Mouse (Mus musculus) urinary bladder, adult 18-20 months (tissue): Measurements from ENCODE around the gene Pdcd7.
A peak's percentile ranks its signal among the peaks of the same experiment; 100 is the strongest.

Source experiments
- DNase-seq, 2 experiments: peaks; one replicate each; pipeline ENCODE4 v3.0.0; 2022; ENCODE audit warnings: low spot score in 2 of 2, mixed read lengths in 2 of 2

The Pdcd7 gene

DNA sequence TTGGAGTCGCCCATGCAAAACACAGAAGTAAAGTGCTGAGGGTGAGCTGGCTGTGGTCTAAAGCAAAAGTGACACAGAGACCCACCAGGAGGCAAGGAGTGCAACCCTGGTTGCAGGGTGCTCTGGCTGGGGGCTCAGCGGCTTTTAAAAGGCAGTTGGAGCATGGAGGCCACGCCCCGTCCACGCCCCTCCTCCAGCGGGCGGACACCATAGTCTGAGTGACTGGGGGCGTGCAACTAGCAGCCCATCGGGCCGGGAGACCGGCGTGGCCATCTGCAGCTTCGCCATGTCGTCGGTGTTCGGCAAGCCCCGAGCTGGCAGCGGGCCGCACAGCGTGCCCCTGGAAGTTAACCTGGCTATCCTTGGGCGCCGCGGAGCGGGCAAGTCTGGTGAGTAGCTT lies 52.4 kb downstream of the Pdcd7 start, which contains the start of gene Rasl12:
TSS of gene Rasl12 (plus strand) at position 228 of the 400 bp plus-strand sequence.
- DNase-seq = peak in 1 of 2 experiments; percentile 46

DNA sequence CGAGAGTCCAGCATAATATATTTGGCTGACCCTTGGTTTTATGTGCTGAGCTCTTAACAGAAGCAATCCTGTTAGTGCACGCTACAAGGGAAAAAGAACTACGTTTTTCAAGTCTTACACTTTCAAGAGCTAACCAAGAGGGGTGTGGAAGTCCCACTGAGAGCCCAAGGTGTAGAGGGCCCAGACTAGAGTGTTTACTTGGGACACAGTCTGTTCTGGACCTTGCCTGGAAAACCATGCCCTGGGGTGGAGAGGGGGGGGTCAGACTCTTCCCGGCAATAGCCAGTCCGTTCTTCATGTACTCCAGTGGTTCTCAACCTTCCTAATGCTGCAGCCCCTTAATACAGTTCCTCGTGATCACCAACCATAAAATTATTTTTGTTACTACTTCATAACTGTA lies 54.0 kb downstream of the Pdcd7 start:
- no peak for DNase-seq

DNA sequence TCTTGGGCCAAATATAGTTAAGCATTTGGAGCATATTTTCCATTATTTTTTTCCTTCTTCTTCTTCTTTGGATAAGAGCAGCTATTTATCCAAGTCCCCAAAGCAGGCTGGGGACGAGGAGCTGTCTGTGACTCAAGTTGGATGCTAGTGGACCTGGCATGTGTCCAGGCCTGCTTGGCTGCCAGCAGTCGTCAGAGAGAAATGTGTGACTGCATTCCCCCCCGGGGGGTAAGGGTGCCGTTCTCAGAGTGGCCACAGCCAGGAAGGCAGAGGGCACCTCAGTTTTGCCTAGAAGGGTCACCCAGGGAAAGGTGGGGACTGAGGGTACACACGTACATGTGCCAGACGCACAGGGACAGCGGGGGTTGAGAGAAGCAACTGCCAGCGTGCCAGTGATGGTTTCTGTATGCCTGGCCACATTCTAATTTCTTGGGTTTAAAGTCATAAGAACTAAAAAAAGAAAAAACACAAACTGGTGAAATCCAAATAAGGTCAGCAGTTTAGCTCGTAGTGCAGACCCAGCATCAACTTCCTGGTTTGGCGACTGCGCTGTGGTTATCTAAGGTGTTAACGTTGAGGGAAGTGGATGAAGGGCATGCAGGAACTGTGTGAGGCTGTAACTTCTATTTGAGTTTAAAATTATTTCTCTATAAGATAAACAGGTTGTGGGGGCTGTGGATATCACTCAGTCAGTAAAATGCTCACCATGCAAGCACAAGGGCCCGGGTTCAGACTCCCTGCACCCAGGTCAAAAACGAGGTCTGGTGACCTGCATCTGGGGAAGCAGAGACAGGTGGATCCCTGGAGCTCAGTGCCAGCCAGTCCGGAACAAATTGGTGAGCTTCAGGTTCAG lies 58.7 kb downstream of the Pdcd7 start:
- no peak for DNase-seq

DNA sequence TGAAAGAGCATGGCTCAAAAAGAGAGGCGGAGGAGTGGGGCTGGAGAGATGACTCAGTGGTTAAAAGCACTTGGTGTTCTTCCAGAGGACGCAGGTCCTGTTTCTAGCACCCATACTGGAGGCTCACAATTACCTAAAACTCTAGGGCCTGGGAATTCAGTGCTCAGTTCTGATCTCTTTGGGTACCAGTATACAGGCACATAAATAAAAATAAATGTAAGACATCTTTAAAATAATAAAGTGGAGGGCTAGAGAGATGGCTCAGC lies 59.2 kb downstream of the Pdcd7 start:
- DNase-seq = no peak

DNA sequence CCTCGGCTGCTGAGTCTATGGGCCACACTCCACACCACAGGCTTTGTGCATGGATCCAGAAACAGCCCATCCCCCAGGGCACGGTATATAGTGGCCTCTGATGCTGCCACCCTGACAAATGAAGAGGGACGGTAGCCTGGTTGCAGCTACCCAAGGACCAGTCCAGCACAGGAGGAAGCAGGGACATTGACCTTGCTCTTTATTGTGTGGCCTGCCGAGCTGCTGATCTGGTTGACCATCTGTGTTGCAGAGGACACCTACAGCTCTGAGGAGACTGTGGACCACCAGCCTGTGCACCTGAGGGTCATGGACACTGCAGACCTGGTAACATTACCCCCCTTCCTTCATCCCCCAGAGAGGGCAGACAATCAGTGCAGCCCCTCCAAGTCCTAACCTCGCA lies 61.4 kb downstream of the Pdcd7 start:
- DNase-seq = no peak

DNA sequence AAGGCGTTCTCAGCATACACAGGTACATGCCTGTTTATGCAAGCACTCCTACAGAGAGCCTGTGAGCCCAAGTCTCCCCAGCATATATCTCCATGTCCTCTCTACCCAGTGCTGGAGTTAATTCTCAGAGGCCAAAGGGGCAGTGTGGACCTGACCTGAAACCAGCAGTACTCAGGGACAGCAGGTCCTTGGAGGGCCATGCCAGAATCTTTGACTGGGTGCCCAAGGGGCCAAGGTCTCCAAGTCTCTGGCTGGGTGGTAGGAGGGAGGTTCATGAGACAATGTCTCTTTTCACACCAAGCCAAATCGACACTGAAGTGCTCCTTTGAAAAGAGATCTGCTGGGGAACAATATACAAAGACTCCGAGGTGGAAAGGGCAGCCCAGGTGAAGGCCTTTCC lies 62.0 kb downstream of the Pdcd7 start:
- DNase-seq = no peak

DNA sequence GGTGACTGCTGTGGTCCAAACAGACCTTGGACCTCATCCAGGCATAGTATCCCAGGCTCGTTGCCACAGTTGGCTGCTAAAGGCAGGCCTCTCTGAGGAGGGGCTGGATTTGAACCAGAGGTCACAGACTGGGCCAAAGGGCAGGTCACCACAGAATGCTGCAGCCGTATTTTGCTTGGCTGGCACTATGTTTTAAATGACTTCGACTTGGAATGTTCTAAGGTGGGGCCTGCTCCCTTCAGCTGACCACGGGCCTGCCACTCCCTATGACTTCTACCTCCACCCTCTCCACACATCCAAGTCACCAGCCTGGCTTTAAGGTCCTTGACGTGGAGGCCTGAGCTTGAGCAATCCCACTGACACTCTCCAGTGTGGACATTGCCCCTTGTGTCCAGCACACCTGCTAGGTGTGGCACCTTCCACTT lies 63.0 kb downstream of the Pdcd7 start:
- no peak for DNase-seq
